Mouse (Mus musculus) MEL (cell line): ENCODE data around the gene Nkd2.

Source experiments
- BHLHE40 ChIP-seq: IDR thresholded peaks from 2 replicates; pipeline ENCODE4 v1.6.1; 2012; ENCODE audit warnings: low read depth, mild to moderate bottlenecking, inconsistent platforms, low read length, improper control_type of control experiment, borderline replicate concordance
- CTCF ChIP-seq, 3 experiments: IDR thresholded peaks in 2 of 3; conservative IDR thresholded peaks in 1 of 3; 2 replicates each; pipeline ENCODE4 v1.5.1; 2011 to 2012; ENCODE audit warnings: low read length in 3 of 3, low read depth in 2 of 3, mild to moderate bottlenecking in 2 of 3, improper control_type of control experiment in 1 of 3, inconsistent platforms in 1 of 3, mixed read lengths in 1 of 3, moderate library complexity in 1 of 3; ENCODE audit not compliant: control insufficient read depth in 1 of 3, insufficient read depth in 1 of 3, poor library complexity in 1 of 3, severe bottlenecking in 1 of 3
- EP300 ChIP-seq, 2 experiments: IDR thresholded peaks; 2 replicates each; pipeline ENCODE4 v1.6.1; 2011; ENCODE audit warnings: improper control_type of control experiment in 2 of 2, low read length in 2 of 2, low read depth in 1 of 2, mild to moderate bottlenecking in 1 of 2
- GATA1 ChIP-seq: IDR thresholded peaks from 2 replicates; pipeline ENCODE4 v1.6.1; 2011; ENCODE audit warnings: low read depth, low read length, improper control_type of control experiment
- MAX ChIP-seq: IDR thresholded peaks from 2 replicates; pipeline ENCODE4 v1.6.1; 2011; ENCODE audit warnings: low read length, improper control_type of control experiment
- MAZ ChIP-seq: IDR thresholded peaks from 2 replicates; pipeline ENCODE4 v1.6.1; 2012; ENCODE audit warnings: low read depth, mild to moderate bottlenecking, inconsistent platforms, low read length, improper control_type of control experiment
- POLR2A ChIP-seq, 2 experiments: IDR thresholded peaks; 2 replicates each; pipeline ENCODE4 v1.6.1; 2011 to 2012; ENCODE audit warnings: low read length in 2 of 2, mild to moderate bottlenecking in 2 of 2, control low read depth in 1 of 2, improper control_type of control experiment in 1 of 2, low read depth in 1 of 2, moderate library complexity in 1 of 2; ENCODE audit not compliant: control insufficient read depth in 1 of 2, insufficient read depth in 1 of 2, poor library complexity in 1 of 2
- SIN3A ChIP-seq: IDR thresholded peaks from 2 replicates; pipeline ENCODE4 v1.6.1; 2012; ENCODE audit warnings: low read length, improper control_type of control experiment, inconsistent platforms
- TAL1 ChIP-seq: IDR thresholded peaks from 2 replicates; pipeline ENCODE4 v1.6.1; 2012; ENCODE audit warnings: mild to moderate bottlenecking, inconsistent platforms, low read length, moderate library complexity, mixed read lengths

- no peak for TF ChIP-seq CTCF (IDR thresholded peaks at IDR 0.05 in 2 of 3, conservative IDR thresholded peaks at IDR 0.05 in 1 of 3; ENCODE audit: control insufficient read depth in 1 of 3, insufficient read depth in 1 of 3, low read depth in 2 of 3, low read length in 3 of 3, poor library complexity in 1 of 3, severe bottlenecking in 1 of 3)
- TF ChIP-seq MAX, result no peak
- TF ChIP-seq SIN3A, result no peak
- no peak for TF ChIP-seq BHLHE40
- no peak for TF ChIP-seq POLR2A (IDR thresholded peaks at IDR 0.05; ENCODE audit: control insufficient read depth in 1 of 2, insufficient read depth in 1 of 2, low read depth in 1 of 2, low read length in 2 of 2, poor library complexity in 1 of 2)
- no peak for TF ChIP-seq EP300 (IDR thresholded peaks at IDR 0.05; ENCODE audit: low read depth in 1 of 2, low read length in 2 of 2)
- no peak for TF ChIP-seq GATA1
- TF ChIP-seq MAZ, result no peak
- TF ChIP-seq TAL1, result no peak
Measured at GRCm38 (mm10) chr13:73772655-73773054, 74.8 kb downstream of the Nkd2 start.
